Mouse (Mus musculus) cerebellum, postnatal 10 days (tissue): ENCODE results near the gene Slc35c1.
"Not testable (repeated sequence)": the region's sequence is repeated elsewhere in the genome, so short reads cannot be mapped to it uniquely, and the experiment has no call there.

ENCODE experiments used
- DNase-seq, 2 experiments: peaks; one replicate each; pipeline ENCODE4 v3.0.0; 2021; ENCODE audit warnings: mixed read lengths in 2 of 2

Gene Slc35c1

GRCm38 (mm10) chr2:92459921-92460707, at the start of gene Slc35c1:
Gene Slc35c1, minus strand, starts transcription at chr2:92460538.
- DNase-seq, result peak; percentile 50 to 59

- DNase-seq, result no peak
Observed at GRCm38 (mm10) chr2:92505291-92505690, 45.0 kb upstream of the Slc35c1 start.

GRCm38 (mm10) chr2:92503421-92503820, 43.1 kb upstream of the Slc35c1 start:
- no peak for DNase-seq

- peak; percentile 46 to 47 for DNase-seq
Observed at GRCm38 (mm10) chr2:92499701-92500322, 39.5 kb upstream of the Slc35c1 start.

GRCm38 (mm10) chr2:92497112-92497511, 36.8 kb upstream of the Slc35c1 start:
- DNase-seq, result no peak

GRCm38 (mm10) chr2:92496681-92497080, 36.3 kb upstream of the Slc35c1 start:
- peak; percentile 52 to 64 for DNase-seq

- no peak for DNase-seq
Observed at GRCm38 (mm10) chr2:92494956-92495355, 34.6 kb upstream of the Slc35c1 start.

GRCm38 (mm10) chr2:92494423-92494822, 34.1 kb upstream of the Slc35c1 start:
- no peak for DNase-seq

- DNase-seq, result peak; percentile 81 to 82
Observed at GRCm38 (mm10) chr2:92493656-92494390, 33.5 kb upstream of the Slc35c1 start.

- peak; percentile 78 to 82 for DNase-seq
Observed at GRCm38 (mm10) chr2:92491950-92492501, 31.7 kb upstream of the Slc35c1 start.

- DNase-seq, result peak; percentile 84 to 86
Observed at GRCm38 (mm10) chr2:92490541-92490940, 30.2 kb upstream of the Slc35c1 start.

GRCm38 (mm10) chr2:92487791-92488190, 27.5 kb upstream of the Slc35c1 start:
- DNase-seq, result no peak

- no peak for DNase-seq
Observed at GRCm38 (mm10) chr2:92486911-92487310, 26.6 kb upstream of the Slc35c1 start.

GRCm38 (mm10) chr2:92486403-92486802, 26.1 kb upstream of the Slc35c1 start:
- peak; percentile 93 to 96 for DNase-seq

- DNase-seq, result peak; percentile 92 to 93
Observed at GRCm38 (mm10) chr2:92485640-92486295, 25.4 kb upstream of the Slc35c1 start.

GRCm38 (mm10) chr2:92484256-92485025, 24.1 kb upstream of the Slc35c1 start:
- no peak for DNase-seq

GRCm38 (mm10) chr2:92483505-92483904, 23.2 kb upstream of the Slc35c1 start:
- DNase-seq, result no peak

- DNase-seq, result no peak
Observed at GRCm38 (mm10) chr2:92482551-92482950, 22.2 kb upstream of the Slc35c1 start.

- DNase-seq, result no peak
Observed at GRCm38 (mm10) chr2:92478313-92478688, 18.0 kb upstream of the Slc35c1 start.

GRCm38 (mm10) chr2:92477672-92478312, 17.5 kb upstream of the Slc35c1 start:
- DNase-seq, result no peak

- not testable (repeated sequence) for DNase-seq
Observed at GRCm38 (mm10) chr2:92476580-92476979, 16.2 kb upstream of the Slc35c1 start.
